Mouse (Mus musculus) bone marrow macrophage, adult 2 months (primary cell): Measurements from ENCODE around the gene Dek. TPM values are rescaled to one million over a fixed set of nuclear protein-coding genes. Genes with fewer than 3 reads are reported as not detected.

Source experiments
- H3K27ac ChIP-seq: 2 replicates; pipeline ENCODE4 v1.5.1; 2012; ENCODE audit warnings: low read depth, low read length; ENCODE audit not compliant: insufficient read depth
- H3K4me1 ChIP-seq: 2 replicates; pipeline ENCODE4 v1.6.1; 2012; ENCODE audit warnings: low read length; ENCODE audit not compliant: control insufficient read depth, insufficient read depth
- H3K4me3 ChIP-seq: 2 replicates; pipeline ENCODE4 v1.5.1; 2012; ENCODE audit warnings: mild to moderate bottlenecking, low read length, moderate library complexity; ENCODE audit not compliant: insufficient read depth
- CTCF ChIP-seq: IDR thresholded peaks from 2 replicates; pipeline ENCODE4 v1.5.1; 2012; ENCODE audit warnings: low read depth, mild to moderate bottlenecking, low read length, moderate library complexity
- POLR2A ChIP-seq: IDR thresholded peaks from 2 replicates; pipeline ENCODE4 v1.6.1; 2012; ENCODE audit warnings: mild to moderate bottlenecking, low read depth, low read length, borderline replicate concordance
- polyA plus RNA-seq: library from polyadenylated mRNA; stranded (reverse); fragments of >200 nt; gene quantifications from 2 replicates; pipeline ENCODE4 v1.2.4, GENCODE M21; 2012; ENCODE audit not compliant: missing spikeins, insufficient read depth, insufficient read length

Gene Dek
- polyA plus RNA-seq, 1 experiment: 219 TPM

- TF ChIP-seq POLR2A (no peak), CTCF (no peak)
- Histone ChIP-seq H3K27ac (no peak overlapping the region), H3K4me1 (no peaks in the 10 kb centered on the region), H3K4me3 (no peak overlapping the region)
Observed at GRCm38 (mm10) chr13:47089271-47089670, 16.7 kb downstream of the Dek start.

GRCm38 (mm10) chr13:47088433-47088832, 17.6 kb downstream of the Dek start:
- H3K4me3 ChIP-seq: no peak overlapping the region
- H3K27ac ChIP-seq: no peak overlapping the region
- H3K4me1 ChIP-seq: no peaks in the 10 kb centered on the region
- TF ChIP-seq POLR2A (no peak), CTCF (no peak)

- H3K4me3 ChIP-seq: no peak overlapping the region
- no peak overlapping the region for H3K27ac ChIP-seq
- H3K4me1 ChIP-seq: no peaks in the 10 kb centered on the region
- TF ChIP-seq POLR2A (no peak), CTCF (no peak)
Observed at GRCm38 (mm10) chr13:47080905-47081505, 25.0 kb downstream of the Dek start.

- TF ChIP-seq POLR2A (no peak), CTCF (no peak)
- Histone ChIP-seq H3K4me1 (no peaks in the 10 kb centered on the region), H3K4me3 (no peak overlapping the region), H3K27ac (no peak overlapping the region)
Observed at GRCm38 (mm10) chr13:47078799-47079198, 27.2 kb downstream of the Dek start.

GRCm38 (mm10) chr13:47077367-47077766, 28.6 kb downstream of the Dek start:
- Histone ChIP-seq H3K4me1 (no peaks in the 10 kb centered on the region), H3K27ac (no peak overlapping the region), H3K4me3 (no peak overlapping the region)
- TF ChIP-seq POLR2A: no peak
- TF ChIP-seq CTCF: no peak

GRCm38 (mm10) chr13:47076156-47076555, 29.8 kb downstream of the Dek start:
- H3K4me1 ChIP-seq: no peaks in the 10 kb centered on the region
- H3K4me3 ChIP-seq: no peak overlapping the region
- no peak overlapping the region for H3K27ac ChIP-seq
- no peak for TF ChIP-seq POLR2A
- TF ChIP-seq CTCF: no peak

- H3K27ac ChIP-seq: no peak overlapping the region
- no peaks in the 10 kb centered on the region for H3K4me1 ChIP-seq
- H3K4me3 ChIP-seq: no peak overlapping the region
- TF ChIP-seq CTCF (no peak), POLR2A (no peak)
Observed at GRCm38 (mm10) chr13:47072484-47072883, 33.5 kb downstream of the Dek start.

- Histone ChIP-seq H3K4me1 (no peaks in the 10 kb centered on the region), H3K4me3 (no peak overlapping the region), H3K27ac (no peak overlapping the region)
- TF ChIP-seq CTCF: no peak
- no peak for TF ChIP-seq POLR2A
Observed at GRCm38 (mm10) chr13:47071871-47072270, 34.1 kb downstream of the Dek start.

GRCm38 (mm10) chr13:47070329-47071080, 35.5 kb downstream of the Dek start:
- TF ChIP-seq CTCF (no peak), POLR2A (no peak)
- Histone ChIP-seq H3K27ac (no peak overlapping the region), H3K4me1 (no peaks in the 10 kb centered on the region), H3K4me3 (no peak overlapping the region)

- Histone ChIP-seq H3K4me3 (no peak overlapping the region), H3K4me1 (no peaks in the 10 kb centered on the region), H3K27ac (no peak overlapping the region)
- TF ChIP-seq POLR2A (no peak), CTCF (no peak)
Observed at GRCm38 (mm10) chr13:47067001-47067400, 39.0 kb downstream of the Dek start.
